Mouse (Mus musculus) cerebellum, postnatal 25 days (tissue): Measurements from ENCODE around the gene A930002H24Rik.
"Not testable (repeated sequence)": the region's sequence is repeated elsewhere in the genome, so short reads cannot be mapped to it uniquely, and the experiment has no call there.

Experiments used
- DNase-seq, 2 experiments: peaks; one replicate each; pipeline ENCODE4 v3.0.0; 2021; ENCODE audit warnings: mixed read lengths in 2 of 2

Gene A930002H24Rik

GRCm38 (mm10) chr17:63863647-63864149 is at the start of gene A930002H24Rik:
A930002H24Rik (minus strand) TSS chr17:63863791.
- DNase-seq = peak; percentile 99

- no peak for DNase-seq
These were observed 45.7 kb upstream of the A930002H24Rik start for GRCm38 (mm10) chr17:63909297-63909696.

- DNase-seq = no peak
These were observed 33.5 kb upstream of the A930002H24Rik start for GRCm38 (mm10) chr17:63897050-63897449.

GRCm38 (mm10) chr17:63895829-63896228 is 32.2 kb upstream of the A930002H24Rik start:
- no peak for DNase-seq

- no peak for DNase-seq
These were observed 27.0 kb upstream of the A930002H24Rik start for GRCm38 (mm10) chr17:63890611-63891010.

- DNase-seq = no peak
These were observed 23.4 kb upstream of the A930002H24Rik start for GRCm38 (mm10) chr17:63886988-63887387.

- no peak for DNase-seq
These were observed 16.4 kb upstream of the A930002H24Rik start for GRCm38 (mm10) chr17:63880009-63880408.

- DNase-seq = no peak
These were observed 15.3 kb upstream of the A930002H24Rik start for GRCm38 (mm10) chr17:63878889-63879288.

- DNase-seq = no peak
These were observed 8.2 kb upstream of the A930002H24Rik start for GRCm38 (mm10) chr17:63871773-63872172.

GRCm38 (mm10) chr17:63864171-63864571 is 580 bp upstream of the A930002H24Rik start:
- DNase-seq = peak in 1 of 2 experiments; percentile 79

GRCm38 (mm10) chr17:63863012-63863630 is 470 bp downstream of the A930002H24Rik start, which contains the start of gene Fer:
Fer (plus strand) TSS chr17:63863062.
- DNase-seq = no peak

GRCm38 (mm10) chr17:63862399-63862798 is 1.2 kb downstream of the A930002H24Rik start:
- no peak for DNase-seq

- peak in 1 of 2 experiments; percentile 22 for DNase-seq
These were observed 2.6 kb downstream of the A930002H24Rik start for GRCm38 (mm10) chr17:63860988-63861387.

GRCm38 (mm10) chr17:63857023-63857544 is 6.5 kb downstream of the A930002H24Rik start:
- DNase-seq = no peak

GRCm38 (mm10) chr17:63850016-63850415 is 13.6 kb downstream of the A930002H24Rik start:
- peak in 1 of 2 experiments; percentile 10 for DNase-seq

GRCm38 (mm10) chr17:63849566-63849965 is 14.0 kb downstream of the A930002H24Rik start:
- DNase-seq = peak; percentile 88 to 90

- DNase-seq = no peak
These were observed 14.4 kb downstream of the A930002H24Rik start for GRCm38 (mm10) chr17:63849151-63849550.

- DNase-seq = not testable (repeated sequence)
These were observed 17.8 kb downstream of the A930002H24Rik start for GRCm38 (mm10) chr17:63845766-63846165.

- no peak for DNase-seq
These were observed 18.7 kb downstream of the A930002H24Rik start for GRCm38 (mm10) chr17:63844936-63845335.

GRCm38 (mm10) chr17:63842226-63842625 is 21.4 kb downstream of the A930002H24Rik start:
- no peak for DNase-seq

- DNase-seq = no peak
These were observed 23.8 kb downstream of the A930002H24Rik start for GRCm38 (mm10) chr17:63839636-63840269.

- DNase-seq = no peak
These were observed 25.4 kb downstream of the A930002H24Rik start for GRCm38 (mm10) chr17:63838144-63838543.

- no peak for DNase-seq
These were observed 26.9 kb downstream of the A930002H24Rik start for GRCm38 (mm10) chr17:63836641-63837040.

GRCm38 (mm10) chr17:63836223-63836622 is 27.4 kb downstream of the A930002H24Rik start:
- DNase-seq = no peak
